Mouse (Mus musculus): ENCODE measurements around the gene Nr6a1.

GRCm38 (mm10) chr2:38969650-38970049, 42.2 kb upstream of the Nr6a1 start:
- TF ChIP-seq CTCF (IDR thresholded peaks at IDR 0.05; ENCODE audit: insufficient read depth, low read depth, low read length), result no peak
- no peak for TF ChIP-seq POLR2A (IDR thresholded peaks at IDR 0.05; ENCODE audit: insufficient read depth, low read depth, low read length)
